Mouse (Mus musculus): ENCODE measurements at regions not wholly inside any gene's neighbourhood (a gene's known extent, or its start where the extent isn't known, plus 50 kb on each side); places are given as distances from the start of the nearest gene placed in this dataset.

DNA sequence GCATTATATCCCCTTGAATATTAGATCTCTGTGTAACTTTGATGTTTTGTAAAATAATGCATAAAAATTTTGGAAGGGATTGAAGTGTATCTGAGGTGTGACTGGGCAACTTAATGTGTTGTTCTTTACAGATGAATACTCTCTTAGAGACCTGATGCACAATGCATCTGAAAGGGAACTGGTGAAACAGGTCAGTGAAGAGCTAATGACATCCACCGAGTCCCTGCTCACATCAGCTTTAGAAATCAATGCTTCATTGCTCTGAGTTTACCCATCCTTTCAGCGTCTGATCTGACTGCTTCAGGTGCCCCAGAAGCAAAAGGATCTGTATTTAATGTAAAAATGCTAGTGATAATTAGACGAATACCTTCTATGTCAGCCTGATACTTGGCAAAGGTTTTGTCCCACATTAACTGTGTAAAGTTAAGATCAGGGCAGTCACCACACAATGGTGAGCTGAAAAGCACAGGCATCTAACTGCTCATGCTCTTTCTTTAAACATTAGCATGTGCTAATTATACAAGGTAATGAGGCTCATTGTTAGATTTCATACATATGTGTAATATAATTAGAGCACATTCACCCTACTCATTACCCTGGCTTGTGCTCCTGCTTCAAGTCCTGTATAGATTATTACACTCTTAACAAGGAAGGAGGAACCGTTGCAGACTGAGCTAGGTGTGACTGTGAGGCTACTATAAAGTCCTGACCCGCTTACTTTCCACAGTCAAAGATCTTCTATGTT lies 204.6 kb upstream of the Tlr4 start:
- ATAC-seq (no peak), DNase-seq (ENCODE audit: low read depth, low spot score) (no peak)
- in situ Hi-C loops (cut with MboI; ENCODE audit: low pct_unique_long_range_greater_than_20kb): no loop called here
- no peak for TF ChIP-seq CTCF (IDR thresholded peaks at IDR 0.05)
- no peaks in the 10 kb centered on the region for H3K27me3 ChIP-seq
- CTCF ChIA-PET: no interaction called here
- POLR2A ChIA-PET: no interaction called here

DNA sequence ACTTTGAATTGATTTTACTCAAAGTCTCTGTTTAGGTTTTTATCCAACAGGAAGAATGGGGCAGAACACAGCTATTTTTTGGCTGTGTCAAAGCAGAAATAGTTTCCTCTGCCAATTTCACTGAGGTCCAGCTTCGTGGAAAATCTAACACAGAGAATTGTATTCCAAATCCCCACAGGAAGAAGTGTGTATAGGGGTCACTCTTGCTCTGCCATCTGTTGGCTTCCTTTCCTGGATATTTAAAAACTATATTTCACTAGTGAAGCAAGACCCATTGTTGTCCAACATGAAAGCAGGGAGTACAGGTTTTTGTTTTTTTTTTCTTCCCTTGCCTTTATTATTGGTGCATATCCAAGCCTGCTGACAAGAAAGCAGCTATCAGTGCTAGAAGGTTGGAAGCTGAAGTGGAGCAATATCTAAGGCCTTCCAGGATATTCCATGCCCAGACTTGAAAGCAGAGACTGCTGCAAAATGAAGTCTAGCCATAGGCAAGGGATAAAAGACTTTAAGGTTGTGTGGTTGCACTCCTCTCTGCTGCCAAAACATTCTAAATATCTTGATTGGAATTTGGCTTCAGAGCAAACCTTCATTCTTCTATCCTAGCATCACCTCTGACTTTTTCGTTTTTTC lies 208.5 kb upstream of the Tlr4 start:
- DNase-seq (ENCODE audit: low read depth, low spot score): no peak
- ChIA-PET CTCF (no interaction called here), POLR2A (interaction anchor here (0.9 kb wide), 1 partner anchor 56 kb away, joined by 3 read pairs; no protein-coding TSS in a partner anchor)
- no peak for TF ChIP-seq CTCF (IDR thresholded peaks at IDR 0.05)
- no peak for ATAC-seq
- in situ Hi-C loops (cut with MboI; ENCODE audit: low pct_unique_long_range_greater_than_20kb): no loop called here
- H3K27me3 ChIP-seq: no peaks in the 10 kb centered on the region

GRCm38 (mm10) chr4:66617743-66618736 lies 209.3 kb upstream of the Tlr4 start:
- ATAC-seq (no peak), DNase-seq (ENCODE audit: low read depth, low spot score) (no peak)
- ChIA-PET CTCF (no interaction called here), POLR2A (interaction anchor here (0.9 kb wide), 1 partner anchor 55 kb away, joined by 3 read pairs; no protein-coding TSS in a partner anchor)
- no peak for TF ChIP-seq CTCF (IDR thresholded peaks at IDR 0.05)
- in situ Hi-C loops (cut with MboI; ENCODE audit: low pct_unique_long_range_greater_than_20kb): no loop called here
- no peaks in the 10 kb centered on the region for H3K27me3 ChIP-seq

GRCm38 (mm10) chr4:66617101-66617500 lies 210.3 kb upstream of the Tlr4 start:
- in situ Hi-C loops (cut with MboI; ENCODE audit: low pct_unique_long_range_greater_than_20kb): no loop called here
- ChIA-PET CTCF (no interaction called here), POLR2A (no interaction called here)
- no peaks in the 10 kb centered on the region for H3K27me3 ChIP-seq
- DNase-seq (ENCODE audit: low read depth, low spot score) (no peak), ATAC-seq (peak; percentile 54)
- TF ChIP-seq CTCF (IDR thresholded peaks at IDR 0.05): no peak

- ChIA-PET CTCF (no interaction called here), POLR2A (no interaction called here)
- TF ChIP-seq CTCF (IDR thresholded peaks at IDR 0.05): no peak
- ATAC-seq (no peak), DNase-seq (ENCODE audit: low read depth, low spot score) (no peak)
- H3K27me3 ChIP-seq: no peaks in the 10 kb centered on the region
- in situ Hi-C loops (cut with MboI; ENCODE audit: low pct_unique_long_range_greater_than_20kb): no loop called here
These were observed 200.4 kb upstream of the Astn2 start for GRCm38 (mm10) chr4:66604849-66605248.

- in situ Hi-C loops (cut with MboI; ENCODE audit: low pct_unique_long_range_greater_than_20kb): no loop called here
- ChIA-PET POLR2A (no interaction called here), CTCF (no interaction called here)
- no peak for ATAC-seq
- no peaks in the 10 kb centered on the region for H3K27me3 ChIP-seq
- DNase-seq (ENCODE audit: low read depth, low spot score): no peak
- no peak for TF ChIP-seq CTCF (IDR thresholded peaks at IDR 0.05)
These were observed 194.3 kb upstream of the Astn2 start for GRCm38 (mm10) chr4:66598737-66599136.

DNA sequence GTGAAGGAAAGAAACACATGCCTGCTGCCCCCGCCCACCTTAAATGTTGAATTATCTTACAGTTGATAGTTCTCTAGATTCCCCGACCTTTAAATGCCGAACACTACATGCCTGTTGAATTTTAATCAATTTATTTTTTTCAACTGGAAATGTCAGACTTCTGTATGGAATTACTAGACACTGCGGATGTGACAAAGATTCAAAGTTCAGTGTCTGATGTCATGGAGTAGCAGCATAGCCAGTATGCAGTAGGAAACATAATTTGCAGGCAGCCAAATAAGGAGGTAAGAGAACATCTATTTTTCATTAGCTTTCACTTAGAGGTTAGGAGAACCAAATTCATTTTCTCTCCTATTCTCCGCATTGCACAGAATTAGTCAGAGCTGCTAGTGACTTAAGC lies 182.2 kb upstream of the Astn2 start:
- ATAC-seq (no peak), DNase-seq (ENCODE audit: low read depth, low spot score) (no peak)
- TF ChIP-seq CTCF (IDR thresholded peaks at IDR 0.05): no peak
- CTCF ChIA-PET: no interaction called here
- in situ Hi-C loops (cut with MboI; ENCODE audit: low pct_unique_long_range_greater_than_20kb): no loop called here
- H3K27me3 ChIP-seq: no peaks in the 10 kb centered on the region
- POLR2A ChIA-PET: no interaction called here

- ATAC-seq: no peak
- no peak for TF ChIP-seq CTCF (IDR thresholded peaks at IDR 0.05)
- CTCF ChIA-PET: no interaction called here
- DNase-seq (ENCODE audit: low read depth, low spot score): no peak
- no peaks in the 10 kb centered on the region for H3K27me3 ChIP-seq
- POLR2A ChIA-PET: no interaction called here
- in situ Hi-C loops (cut with MboI; ENCODE audit: low pct_unique_long_range_greater_than_20kb): no loop called here
These were observed 181.8 kb upstream of the Astn2 start for GRCm38 (mm10) chr4:66586166-66586565.

DNA sequence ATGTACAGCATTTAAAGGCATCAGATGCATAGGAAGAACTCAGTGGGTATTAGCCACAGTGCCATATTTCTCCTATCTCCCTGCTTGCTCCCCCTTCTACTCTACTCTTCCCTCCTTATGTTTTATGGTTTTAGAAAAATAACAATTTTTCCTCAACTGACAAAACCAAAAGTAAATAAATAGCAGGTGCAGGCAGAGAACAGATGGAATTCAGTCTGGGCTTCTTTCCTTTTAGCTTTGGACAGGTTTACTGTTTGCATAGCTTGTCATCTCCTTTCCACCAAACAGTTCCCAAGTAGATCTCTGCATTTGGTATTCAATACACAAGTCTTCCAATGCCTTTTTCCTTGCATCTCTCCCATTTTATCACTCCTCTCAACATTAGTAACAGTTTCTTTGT lies 152.5 kb upstream of the Astn2 start:
- ChIA-PET POLR2A (no interaction called here), CTCF (no interaction called here)
- H3K27me3 ChIP-seq: peaks cover 4% of the 10 kb centered on the region
- in situ Hi-C loops (cut with MboI; ENCODE audit: low pct_unique_long_range_greater_than_20kb): no loop called here
- DNase-seq (ENCODE audit: low read depth, low spot score) (no peak), ATAC-seq (no peak)
- TF ChIP-seq CTCF (IDR thresholded peaks at IDR 0.05): no peak

GRCm38 (mm10) chr4:66550306-66551104 lies 146.1 kb upstream of the Astn2 start:
- DNase-seq (ENCODE audit: low read depth, low spot score) (no peak), ATAC-seq (no peak)
- H3K27me3 ChIP-seq: no peaks in the 10 kb centered on the region
- TF ChIP-seq CTCF (IDR thresholded peaks at IDR 0.05): no peak
- ChIA-PET CTCF (no interaction called here), POLR2A (no interaction called here)
- in situ Hi-C loops (cut with MboI; ENCODE audit: low pct_unique_long_range_greater_than_20kb): no loop called here

Data from Patski (cell line).